Mouse (Mus musculus): ENCODE measurements around the gene Tgfb1i1.

Tgfb1i1 gene

GRCm38 (mm10) chr7:128245547-128245946 is 1.1 kb upstream of the Tgfb1i1 start:
- DNase-seq = no peak

DNA sequence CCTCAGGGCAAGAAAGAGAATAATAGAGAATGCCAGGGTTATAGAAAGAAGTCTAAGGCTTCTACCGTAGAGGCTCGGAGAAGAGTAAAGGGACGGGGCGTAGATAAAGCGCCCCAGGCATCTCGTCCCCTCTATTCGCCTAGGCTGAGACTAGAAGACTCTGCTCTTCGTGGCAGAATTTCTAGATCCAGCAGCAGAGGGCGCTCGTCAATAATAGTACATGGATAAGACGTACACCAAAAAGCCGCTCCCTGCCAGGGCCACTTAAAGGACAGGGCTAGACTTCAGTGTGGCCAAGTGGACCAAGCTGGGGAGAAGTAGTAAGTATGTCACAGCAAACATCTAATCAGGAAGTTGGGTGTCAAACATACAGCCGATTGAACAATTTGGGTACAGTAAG is 831 bp downstream of the Tgfb1i1 start:
- DNase-seq = peak; percentile 87

DNA sequence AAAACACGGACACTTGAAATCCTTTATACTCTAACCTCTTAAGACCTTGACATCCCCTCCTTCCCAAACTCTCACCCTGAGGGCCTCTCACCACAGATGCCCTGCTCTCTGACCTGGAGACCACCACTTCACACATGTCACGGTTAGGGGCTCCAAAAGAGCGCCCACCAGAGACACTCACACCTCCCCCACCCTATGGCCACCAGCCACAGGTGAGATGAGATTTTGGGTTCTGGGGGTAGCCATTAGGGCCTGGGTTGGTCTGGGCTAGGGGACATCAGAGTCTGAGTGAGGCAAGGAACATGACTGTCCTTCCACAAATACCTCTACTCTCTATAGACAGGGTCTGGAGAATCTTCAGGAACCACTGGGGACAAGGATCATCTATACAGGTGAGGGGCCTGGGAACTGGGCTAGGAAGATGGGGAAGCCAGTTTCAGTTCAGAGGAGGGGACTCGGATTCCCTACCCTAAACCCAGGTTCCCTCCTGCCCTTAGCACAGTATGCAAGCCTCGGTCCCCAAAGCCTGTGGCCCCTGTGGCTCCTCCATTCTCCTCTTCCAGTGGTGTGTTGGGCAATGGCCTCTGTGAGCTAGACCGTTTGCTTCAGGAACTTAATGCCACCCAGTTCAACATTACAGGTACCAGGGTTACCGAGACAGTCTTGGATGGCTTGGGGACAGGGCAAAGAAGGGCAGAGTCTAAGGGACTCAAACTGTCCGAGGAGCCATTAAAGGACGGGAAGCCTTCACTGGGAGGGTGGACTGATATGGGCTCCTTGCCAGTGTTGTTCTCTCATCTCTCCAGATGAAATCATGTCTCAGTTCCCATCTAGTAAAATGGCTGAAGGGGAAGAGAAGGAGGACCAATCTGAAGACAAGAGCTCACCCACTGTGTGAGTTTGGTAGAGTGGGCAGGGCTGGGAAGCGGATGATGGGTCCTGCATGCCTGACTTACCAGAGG is 1.8 kb downstream of the Tgfb1i1 start:
- peak; percentile 41 for DNase-seq

DNA sequence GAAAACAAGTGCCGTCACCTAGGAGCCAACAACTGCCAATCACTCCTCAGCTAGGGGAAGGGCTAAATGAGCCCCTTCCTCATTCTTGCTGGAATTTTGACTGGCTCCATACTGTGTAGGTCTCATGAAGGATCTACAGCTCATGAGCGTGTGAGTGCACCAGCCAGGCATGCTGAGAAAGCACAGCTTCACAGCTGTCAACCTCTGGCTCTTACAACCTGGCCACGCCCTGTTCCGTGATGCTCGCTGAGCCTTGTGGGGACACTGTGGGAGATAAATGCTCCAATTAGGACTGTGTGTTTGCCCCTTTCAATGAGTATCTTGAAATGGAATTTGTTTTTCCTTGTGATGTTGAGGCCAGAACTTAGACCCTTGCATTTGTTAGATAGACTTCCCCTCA is 3.4 kb downstream of the Tgfb1i1 start:
- DNase-seq = no peak

GRCm38 (mm10) chr7:128251946-128252345 is 5.3 kb downstream of the Tgfb1i1 start:
- DNase-seq = peak; percentile 70

GRCm38 (mm10) chr7:128252609-128253008 is 6.0 kb downstream of the Tgfb1i1 start:
- peak; percentile 35 for DNase-seq

DNA sequence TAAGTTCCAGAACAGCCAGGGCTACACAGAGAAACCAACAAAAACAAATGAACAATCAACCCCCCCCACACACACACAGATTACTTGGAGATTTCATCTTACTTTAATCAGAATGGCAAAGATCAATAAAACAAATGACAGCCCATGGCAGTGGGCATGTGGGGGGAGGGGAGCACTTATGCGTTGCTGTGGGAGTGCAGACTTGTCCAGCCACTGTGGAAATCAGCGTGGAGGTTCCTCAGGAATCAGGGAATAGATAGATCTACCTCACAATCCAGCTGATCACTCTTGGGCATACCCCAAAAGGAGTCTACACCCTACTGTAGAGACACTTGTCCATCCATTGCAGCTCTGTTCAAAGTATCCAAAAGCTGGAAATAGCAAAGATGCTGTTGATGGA is 8.4 kb downstream of the Tgfb1i1 start:
- no peak for DNase-seq

DNA sequence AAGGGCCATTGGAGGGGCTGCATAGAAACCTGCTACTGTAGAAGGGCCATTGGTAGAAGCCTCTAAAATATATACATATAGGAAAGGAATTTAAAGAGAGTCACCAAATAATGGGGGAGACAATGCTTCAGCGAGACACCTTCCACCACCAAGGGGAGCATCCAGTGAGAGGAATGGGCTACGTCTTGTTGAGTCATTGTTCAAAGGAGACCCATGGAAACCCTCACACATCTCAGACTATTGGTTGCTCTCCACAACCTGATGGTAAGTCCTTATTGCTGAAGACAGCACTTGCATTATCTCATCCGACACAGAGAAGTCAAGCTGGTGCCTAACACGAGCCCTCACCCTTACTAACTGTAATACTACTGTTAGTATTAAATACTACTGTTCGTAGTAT is 9.1 kb downstream of the Tgfb1i1 start:
- DNase-seq = no peak

- DNase-seq = no peak
These were observed 10.2 kb downstream of the Tgfb1i1 start for GRCm38 (mm10) chr7:128256783-128257334.

DNA sequence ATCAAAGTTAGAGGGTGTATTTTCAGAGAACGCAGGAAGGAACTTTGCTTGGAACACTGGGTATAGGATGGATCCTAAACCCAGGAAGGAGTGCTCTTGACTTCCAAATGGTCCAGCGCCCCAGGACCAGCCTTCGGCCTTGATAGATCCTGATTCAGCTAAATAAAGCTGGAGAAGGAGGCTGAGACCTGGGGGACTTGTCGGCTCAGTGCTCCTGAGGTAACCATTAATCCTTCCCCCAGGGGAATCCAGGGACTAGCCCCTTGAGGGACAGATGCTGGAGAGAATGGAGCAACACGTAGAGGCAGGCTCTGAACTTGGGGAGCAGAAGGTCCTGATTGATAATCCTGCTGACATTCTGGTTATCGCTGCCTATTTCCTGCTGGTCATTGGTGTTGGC is 18.8 kb downstream of the Tgfb1i1 start, which contains the start of gene Slc5a2:
Gene Slc5a2 (plus strand): TSS at position 247 of the 400 bp plus-strand sequence.
- no peak for DNase-seq

GRCm38 (mm10) chr7:128266056-128266455 is 19.4 kb downstream of the Tgfb1i1 start:
- no peak for DNase-seq

DNA sequence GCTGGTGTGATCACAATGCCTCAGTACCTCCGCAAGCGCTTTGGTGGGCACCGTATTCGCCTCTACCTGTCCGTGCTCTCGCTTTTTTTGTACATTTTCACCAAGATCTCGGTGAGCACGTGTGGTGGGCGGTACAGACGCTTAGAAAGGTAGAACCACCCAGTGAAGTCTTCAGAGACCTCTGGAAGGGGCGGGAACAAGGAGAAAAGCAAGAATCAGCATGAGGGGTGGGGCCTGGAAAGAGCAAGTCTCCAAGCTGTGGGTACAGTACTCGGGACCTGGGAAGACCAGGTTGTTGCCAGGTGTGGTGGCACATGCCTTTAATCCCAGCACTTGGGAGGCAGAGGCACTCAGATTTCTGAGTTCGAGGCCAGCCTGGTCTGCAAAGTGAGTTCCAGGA is 20.8 kb downstream of the Tgfb1i1 start:
- no peak for DNase-seq

- no peak for DNase-seq
These were observed 21.2 kb downstream of the Tgfb1i1 start for GRCm38 (mm10) chr7:128267813-128268212.

DNA sequence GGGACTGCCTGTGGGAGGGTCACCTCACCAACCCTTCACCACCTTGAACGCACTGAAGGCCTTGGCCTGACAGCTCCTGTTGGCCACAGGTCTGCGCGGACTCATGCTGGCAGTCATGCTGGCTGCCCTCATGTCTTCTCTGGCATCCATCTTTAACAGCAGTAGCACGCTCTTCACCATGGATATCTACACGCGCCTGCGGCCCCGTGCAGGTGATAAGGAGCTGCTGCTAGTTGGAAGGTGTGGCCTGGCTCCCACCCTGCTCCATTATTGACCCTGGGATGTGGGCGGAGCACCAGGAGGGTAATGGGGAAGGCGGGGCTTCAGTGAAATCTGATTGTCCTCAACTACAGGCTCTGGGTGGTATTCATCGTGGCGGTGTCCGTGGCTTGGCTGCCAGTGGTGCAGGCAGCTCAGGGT is 23.8 kb downstream of the Tgfb1i1 start:
- DNase-seq = peak; percentile 80

DNA sequence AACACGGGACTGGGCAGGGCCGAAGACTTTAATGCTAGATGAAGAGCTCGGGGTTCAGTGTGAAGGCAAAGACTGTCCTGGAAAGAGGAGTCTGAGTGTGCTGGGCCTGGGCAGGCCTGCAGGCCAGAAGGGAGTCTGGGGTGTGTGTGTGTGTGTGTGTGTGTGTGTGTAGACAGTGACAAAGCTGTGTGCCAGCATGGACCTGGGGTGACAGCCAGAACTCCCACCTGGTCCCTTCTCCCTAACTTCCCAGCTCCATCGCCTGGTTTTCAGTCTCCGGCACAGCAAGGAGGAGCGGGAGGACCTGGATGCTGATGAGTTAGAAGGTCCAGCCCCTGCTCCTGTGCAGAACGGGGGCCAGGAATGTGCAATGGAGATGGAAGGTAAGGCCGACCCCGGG is 24.9 kb downstream of the Tgfb1i1 start:
- DNase-seq = peak; percentile 60

DNA sequence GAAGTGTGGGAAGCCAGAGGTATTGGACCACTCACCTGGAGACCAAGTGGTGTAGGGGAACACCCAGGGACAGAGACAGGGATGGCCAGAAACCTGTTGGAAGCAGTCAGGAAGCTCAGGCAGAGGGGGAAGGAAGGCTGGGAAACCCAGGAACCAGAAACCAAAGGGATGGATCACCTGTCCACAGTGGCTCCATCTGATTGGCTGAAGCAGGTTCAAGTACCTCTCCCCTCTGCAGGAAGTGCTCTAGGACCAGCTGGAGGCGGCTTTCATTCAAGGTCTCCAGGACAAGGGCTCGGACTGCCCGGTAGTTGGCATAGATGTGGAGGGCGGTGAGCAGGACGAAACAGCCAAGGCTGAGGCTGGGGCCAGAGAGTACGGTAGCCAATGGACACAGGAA is 29.4 kb downstream of the Tgfb1i1 start:
- no peak for DNase-seq

DNA sequence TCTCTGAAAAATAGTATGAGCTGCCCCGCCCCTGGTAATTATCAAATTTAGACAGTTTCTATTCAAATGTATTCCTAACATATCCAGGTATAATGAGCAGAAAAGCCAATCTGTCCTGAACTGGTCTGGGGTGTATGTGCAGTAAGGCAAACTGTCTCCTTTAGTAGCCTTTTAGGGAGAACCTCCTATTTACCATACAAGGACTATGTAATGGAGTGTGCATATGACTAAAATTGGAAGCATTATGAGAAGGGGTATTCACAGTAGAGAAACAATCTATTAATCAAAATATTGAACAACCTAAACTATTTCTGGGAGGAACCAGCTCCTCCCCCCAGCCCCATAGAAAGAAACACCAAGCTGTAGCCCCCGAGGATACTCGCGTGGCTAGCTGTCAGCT is 33.1 kb downstream of the Tgfb1i1 start:
- DNase-seq = no peak

- DNase-seq = no peak
These were observed 35.2 kb downstream of the Tgfb1i1 start for GRCm38 (mm10) chr7:128281765-128282164.

GRCm38 (mm10) chr7:128282532-128283244 is 36.1 kb downstream of the Tgfb1i1 start:
- no peak for DNase-seq

- no peak for DNase-seq
These were observed 37.4 kb downstream of the Tgfb1i1 start for GRCm38 (mm10) chr7:128284047-128284446.

DNA sequence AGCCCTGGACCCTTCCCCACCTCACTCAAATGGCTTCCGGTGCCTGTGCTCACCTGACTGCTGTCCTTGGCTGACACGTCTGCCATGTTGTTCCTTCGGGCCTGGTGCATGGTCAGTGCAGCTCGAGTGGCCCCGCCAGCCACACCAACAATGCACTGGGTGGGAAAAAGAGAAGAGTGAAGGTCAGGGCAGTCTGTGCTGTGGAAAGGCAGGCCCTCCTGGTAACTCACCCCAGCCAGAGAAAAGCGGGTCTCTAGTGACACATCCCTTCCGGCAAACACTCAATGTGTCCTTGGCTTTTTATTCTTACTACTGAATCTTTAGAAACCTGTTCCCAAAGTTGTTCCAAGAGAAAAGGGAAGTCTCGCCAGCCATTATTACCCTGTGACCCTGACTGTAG is 38.4 kb downstream of the Tgfb1i1 start:
- DNase-seq = no peak

- no peak for DNase-seq
These were observed 42.4 kb downstream of the Tgfb1i1 start for GRCm38 (mm10) chr7:128288923-128289544.

DNA sequence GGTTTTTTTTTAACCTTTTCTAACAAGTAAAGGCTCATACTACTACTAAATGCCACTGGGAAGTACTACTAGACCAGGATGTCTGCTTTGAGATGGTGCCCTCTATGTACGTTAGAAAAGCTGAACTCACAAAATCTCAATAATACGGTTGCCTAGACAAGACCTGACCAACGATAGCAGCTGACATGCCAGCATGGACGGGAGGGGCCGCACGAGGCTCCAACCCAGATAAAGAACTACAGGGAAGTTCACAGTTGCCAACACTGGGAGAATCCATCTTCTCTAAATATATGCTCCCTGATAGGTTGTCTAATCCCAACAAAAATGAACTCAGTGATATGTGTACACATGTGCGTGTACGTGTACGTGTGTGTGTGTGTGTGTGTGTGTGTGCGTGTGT is 48.2 kb downstream of the Tgfb1i1 start:
- no peak for DNase-seq
